Mouse (Mus musculus): ENCODE results near the gene Olfr1241. TPM values are rescaled to one million over a fixed set of nuclear protein-coding genes. Genes with fewer than 3 reads are reported as not detected.

Gene Olfr1241
- total RNA-seq (2023): not detected

DNA sequence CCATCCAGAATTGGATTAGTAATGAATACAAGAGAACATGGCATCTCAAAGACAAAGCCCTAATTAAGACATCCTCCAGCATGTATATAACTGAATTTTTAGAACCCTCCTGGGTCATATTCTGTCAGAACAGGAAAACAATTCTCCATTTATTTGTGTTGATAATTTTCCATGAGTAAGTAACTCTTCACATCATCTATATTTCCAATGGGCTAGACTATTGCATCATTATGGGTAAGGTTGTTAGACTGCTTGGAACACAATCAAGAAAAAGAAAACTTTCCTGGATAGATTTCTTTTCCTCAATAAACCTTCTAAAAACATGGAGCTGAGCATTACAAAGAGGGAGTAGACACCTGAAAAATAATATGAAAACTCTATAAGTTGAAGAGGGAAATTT lies at the start of gene Olfr1241:
Gene Olfr1241, minus strand, starts transcription at position 101 of the 400 bp plus-strand sequence.

DNA sequence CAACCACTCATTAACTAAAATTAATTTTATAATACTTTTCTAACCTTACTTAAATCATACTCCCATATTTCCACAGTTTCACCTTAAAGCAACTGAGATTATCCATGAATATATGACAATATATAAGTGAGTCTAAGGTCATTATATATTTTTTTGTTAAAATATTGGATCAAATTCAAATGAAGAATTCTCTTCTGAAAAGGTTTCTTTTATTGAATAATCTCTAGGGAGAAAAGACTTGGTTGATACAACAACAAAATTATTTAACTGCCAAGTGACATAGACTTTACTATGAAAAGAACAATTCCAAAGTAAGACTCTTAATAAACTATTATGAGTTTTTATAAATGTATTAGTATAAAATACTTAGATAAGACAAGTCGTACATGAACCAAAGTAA lies 44.5 kb upstream of the Olfr1241 start, which contains the start of gene Olfr1243:
Gene Olfr1243, minus strand, starts transcription at position 101 of the 400 bp plus-strand sequence.

DNA sequence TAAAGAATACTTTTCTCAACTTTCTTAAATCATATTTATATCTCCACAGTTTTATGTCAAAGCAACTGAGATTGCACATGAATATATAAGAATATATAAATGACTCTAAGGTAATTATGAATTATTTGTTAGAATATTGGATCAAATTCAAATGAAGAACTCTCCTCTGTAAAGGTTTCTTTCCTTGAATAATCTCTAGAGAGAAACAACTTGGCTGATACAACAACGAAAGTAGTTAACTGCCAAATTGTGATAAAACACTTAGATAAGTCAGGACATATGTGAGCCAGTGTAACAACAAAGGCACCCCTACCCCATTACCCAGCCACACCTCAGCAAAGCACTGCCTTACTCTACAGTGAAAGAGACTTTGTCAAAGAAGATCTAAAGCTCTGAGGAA lies 11.3 kb upstream of the Olfr1241 start, which contains the start of gene Olfr1242:
Gene Olfr1242, minus strand, starts transcription at position 101 of the 400 bp plus-strand sequence.

DNA sequence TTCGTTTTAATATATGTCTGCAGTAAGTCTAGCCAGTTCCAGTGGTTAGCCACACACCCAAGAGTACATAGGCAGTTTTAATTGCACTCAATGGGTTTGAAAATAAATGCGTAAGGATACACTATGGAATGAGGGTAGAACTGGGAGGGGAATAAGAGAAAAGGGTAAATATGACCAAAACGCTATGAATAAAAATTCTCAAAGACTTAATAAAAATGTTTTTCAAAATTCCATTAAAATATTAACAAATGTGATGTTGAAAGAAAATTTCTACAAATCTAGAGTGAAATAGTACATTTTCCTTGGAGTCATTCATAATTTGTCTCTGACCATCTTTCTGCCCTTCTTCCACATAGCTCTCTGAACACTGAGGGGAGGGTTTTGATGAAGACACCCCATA lies 44.0 kb downstream of the Olfr1241 start, which contains the start of gene Olfr1240:
Gene Olfr1240, minus strand, starts transcription at position 101 of the 400 bp plus-strand sequence.

Other genes starting within 250 kb of the Olfr1241 start
- gene Olfr1228, start 233.1 kb downstream of the Olfr1241 start, total RNA-seq (2023): not detected
- not detected for gene Olfr1229, start 199.1 kb downstream of the Olfr1241 start, total RNA-seq (2023)
- not detected for gene Olfr1230, start 189.9 kb downstream of the Olfr1241 start, total RNA-seq (2023)
- gene Olfr1231, start 180.1 kb downstream of the Olfr1241 start, total RNA-seq (2023): not detected
- not detected for gene Olfr1232, start 157.5 kb downstream of the Olfr1241 start, total RNA-seq (2023)
- gene Olfr1233, start 144.7 kb downstream of the Olfr1241 start, total RNA-seq (2023): not detected
- gene Olfr1234, start 122.3 kb downstream of the Olfr1241 start, total RNA-seq (2023): not detected
- not detected for gene Olfr1238, start 77.5 kb downstream of the Olfr1241 start, total RNA-seq (2023)
- gene Olfr1239, start 66.7 kb downstream of the Olfr1241 start, total RNA-seq (2023): not detected
- not detected for gene Olfr1240, start 44.1 kb downstream of the Olfr1241 start, total RNA-seq (2023)
- gene Olfr1242, start 11.2 kb upstream of the Olfr1241 start, total RNA-seq (2023): not detected
- gene Olfr1243, start 44.4 kb upstream of the Olfr1241 start, total RNA-seq (2023): not detected
- gene Olfr1245, start 91.3 kb upstream of the Olfr1241 start, total RNA-seq (2023): not detected
- not detected for gene Olfr1246, start 106.0 kb upstream of the Olfr1241 start, total RNA-seq (2023)
- not detected for gene Olfr1247, start 127.0 kb upstream of the Olfr1241 start, total RNA-seq (2023)
- gene Olfr1248, start 131.1 kb upstream of the Olfr1241 start, total RNA-seq (2023): not detected
- gene Olfr1249, start 147.9 kb upstream of the Olfr1241 start, total RNA-seq (2023): not detected
- gene Olfr1250, start 174.3 kb upstream of the Olfr1241 start, total RNA-seq (2023): not detected
- not detected for gene Olfr1251, start 184.8 kb upstream of the Olfr1241 start, total RNA-seq (2023)
- gene Olfr1252, start 237.9 kb upstream of the Olfr1241 start, total RNA-seq (2023): not detected